Mouse (Mus musculus): ENCODE results near the gene Gm49510.

Gm49510 gene

DNA sequence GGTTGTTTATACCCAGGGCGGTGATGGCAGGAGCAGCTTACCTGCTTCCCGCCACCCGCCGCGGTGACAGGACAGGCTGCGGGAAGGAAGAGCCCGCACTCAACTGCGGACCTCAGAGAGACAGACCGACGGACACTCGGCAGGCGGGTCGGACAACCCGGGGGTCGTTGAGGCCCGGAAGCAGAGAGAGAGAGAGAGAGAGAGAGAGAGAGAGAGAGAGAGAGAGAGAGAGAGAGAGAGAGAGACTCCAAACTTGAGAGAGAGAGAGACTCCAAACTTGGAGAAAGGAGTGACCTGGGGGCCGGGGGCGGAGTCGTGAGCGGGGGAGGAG is at the start of gene Gm49510:
Gene Gm49510, plus strand, starts transcription at position 259 of the 331 bp plus-strand sequence.
- DNase-seq (ENCODE audit: extremely low read depth, insufficient read length, low spot score) = no peak

DNA sequence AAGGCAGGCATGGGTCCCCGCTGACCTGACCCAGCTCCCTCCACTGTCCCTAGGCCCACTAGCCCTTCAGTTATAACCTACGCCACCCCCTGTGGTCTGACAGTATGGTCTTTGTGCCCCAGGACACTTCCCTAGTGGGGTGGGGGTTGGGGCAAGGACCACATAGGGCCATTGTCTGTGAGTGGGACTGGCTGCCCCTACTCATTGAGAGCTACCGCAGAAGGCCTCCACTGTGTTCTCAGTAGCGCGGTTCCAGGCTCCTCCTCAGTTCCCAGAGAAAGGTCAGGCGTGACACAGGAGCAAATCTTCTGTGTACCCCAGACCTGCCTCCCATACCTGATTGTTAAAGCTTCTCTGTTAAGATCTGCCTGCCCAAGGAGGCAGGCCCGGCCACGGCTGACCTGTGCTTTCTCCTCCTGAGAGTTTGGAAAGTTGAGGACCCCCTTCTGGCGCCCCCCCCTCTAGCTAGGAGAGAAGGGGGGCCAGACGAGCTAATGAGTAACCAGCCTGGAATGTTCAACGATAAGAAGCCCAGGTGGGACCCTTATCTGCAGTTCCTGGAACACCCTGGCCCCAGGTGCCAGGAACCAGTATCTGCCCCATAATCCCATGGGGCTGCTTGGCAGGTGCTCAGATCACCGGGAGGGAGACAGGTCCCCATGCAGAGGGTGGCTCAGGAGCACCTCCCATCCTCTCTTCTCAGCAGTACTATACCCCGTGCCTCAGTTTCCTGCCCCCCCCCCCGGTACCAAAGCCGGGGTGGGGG is 49.2 kb upstream of the Gm49510 start:
- DNase-seq (ENCODE audit: extremely low read depth, insufficient read length, low spot score) = no peak

DNA sequence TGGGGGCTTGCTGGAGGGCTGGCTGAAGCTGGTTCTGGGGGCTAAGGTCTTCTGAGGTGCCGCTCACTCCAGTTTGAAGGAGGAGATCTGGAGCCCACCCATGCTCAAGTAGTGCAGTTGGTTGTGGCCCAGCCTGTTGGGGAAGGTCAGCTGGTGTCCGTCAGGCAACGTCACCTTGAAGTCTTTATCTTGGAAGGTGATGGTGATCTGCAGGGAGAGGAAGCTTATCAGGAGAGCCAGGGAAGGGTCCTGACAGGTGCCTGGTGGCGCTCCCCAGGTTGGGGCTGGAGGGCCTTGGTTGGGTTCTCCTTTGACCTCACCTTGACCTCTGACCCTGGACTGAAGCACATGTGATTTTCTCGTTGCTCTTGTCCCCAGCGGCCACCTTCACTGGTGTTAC is 48.5 kb upstream of the Gm49510 start:
- no peak for DNase-seq (ENCODE audit: extremely low read depth, insufficient read length, low spot score)

DNA sequence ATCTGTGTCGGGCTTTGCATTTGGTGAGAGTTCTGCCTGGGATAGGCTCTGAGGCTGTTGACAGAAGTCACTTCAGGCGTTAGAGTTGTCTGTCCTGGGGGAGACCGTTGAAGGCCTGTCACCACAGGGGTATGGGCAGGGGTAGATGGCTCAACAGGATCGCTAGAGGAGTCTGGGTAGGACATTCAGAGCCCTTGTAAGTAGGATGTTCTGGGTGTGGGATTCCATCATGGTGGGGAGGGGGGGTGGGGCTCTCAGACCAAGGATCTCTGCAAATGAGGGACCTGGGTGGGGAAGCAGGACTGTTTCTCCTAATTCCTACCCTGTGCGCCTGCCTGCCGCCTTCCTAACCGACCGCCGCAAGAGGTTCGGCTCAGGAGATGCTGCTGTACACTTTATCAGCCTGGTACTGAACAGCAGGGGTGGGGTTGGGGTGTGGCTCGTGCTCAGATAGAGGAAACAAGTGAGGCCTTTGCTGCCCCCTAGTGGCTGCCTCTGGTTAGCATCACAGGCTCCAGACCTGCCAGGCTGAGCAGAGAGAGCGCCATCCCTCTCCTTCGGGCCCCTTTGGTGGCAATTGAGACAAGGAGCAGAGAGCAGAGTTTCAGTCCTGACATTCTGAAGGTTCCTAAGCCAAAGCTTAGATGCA is 47.8 kb upstream of the Gm49510 start:
- peak; percentile 65 for DNase-seq (ENCODE audit: extremely low read depth, insufficient read length, low spot score)

DNA sequence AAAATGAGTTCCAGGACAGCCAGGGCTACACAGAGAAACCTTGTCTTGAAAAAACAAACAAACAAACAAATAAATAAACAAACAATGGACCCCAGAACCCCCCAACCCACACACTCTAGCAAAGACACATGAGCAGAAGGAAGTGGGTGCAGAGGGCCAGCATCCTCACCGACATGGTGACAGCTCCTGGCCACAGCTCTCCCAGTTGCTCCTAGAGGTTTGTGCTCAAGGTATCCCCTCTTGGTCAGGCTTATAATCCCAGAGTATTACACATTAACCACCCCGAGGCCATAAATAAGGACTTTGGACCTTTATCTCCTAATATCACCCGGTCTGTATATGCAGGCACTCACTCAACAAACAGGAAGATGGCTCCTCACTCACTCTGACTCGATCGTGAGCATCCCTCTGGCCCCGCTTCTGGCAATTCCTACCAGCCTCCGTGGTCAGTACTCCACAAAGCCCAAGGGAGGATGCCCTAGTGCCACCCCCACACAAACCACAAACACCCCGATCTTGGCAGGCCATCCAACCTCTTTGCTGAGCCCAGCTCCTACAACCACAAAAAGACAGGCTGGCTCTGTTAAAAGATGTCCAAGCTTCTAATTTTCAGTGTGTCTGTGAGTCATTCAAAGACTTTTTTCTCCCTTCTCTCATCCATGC is 44.0 kb upstream of the Gm49510 start, which contains the start of gene Lgals2:
Gene Lgals2, minus strand, starts transcription at position 227 of the 663 bp plus-strand sequence.
- DNase-seq (ENCODE audit: extremely low read depth, insufficient read length, low spot score) = peak; percentile 88

DNA sequence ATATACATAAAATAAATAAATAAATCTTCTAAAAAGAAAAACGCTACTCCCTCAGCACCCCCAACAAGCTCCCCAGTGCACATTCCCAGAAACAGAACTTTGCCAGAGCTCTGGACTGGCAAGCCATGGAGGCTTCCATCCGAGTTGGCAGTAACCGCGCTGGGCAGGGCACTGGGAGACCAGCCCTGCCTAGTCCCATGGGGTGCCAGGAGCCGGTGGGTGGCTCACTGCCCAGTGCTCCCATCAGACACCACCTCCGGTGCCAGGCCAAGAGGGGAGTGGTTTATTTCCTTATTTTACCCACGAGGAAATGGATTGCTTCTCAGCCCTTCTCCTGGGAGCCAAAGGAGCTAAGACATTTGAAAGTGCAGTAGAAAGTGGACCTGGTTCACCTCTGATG is 42.5 kb upstream of the Gm49510 start:
- peak; percentile 93 for DNase-seq (ENCODE audit: extremely low read depth, insufficient read length, low spot score)

DNA sequence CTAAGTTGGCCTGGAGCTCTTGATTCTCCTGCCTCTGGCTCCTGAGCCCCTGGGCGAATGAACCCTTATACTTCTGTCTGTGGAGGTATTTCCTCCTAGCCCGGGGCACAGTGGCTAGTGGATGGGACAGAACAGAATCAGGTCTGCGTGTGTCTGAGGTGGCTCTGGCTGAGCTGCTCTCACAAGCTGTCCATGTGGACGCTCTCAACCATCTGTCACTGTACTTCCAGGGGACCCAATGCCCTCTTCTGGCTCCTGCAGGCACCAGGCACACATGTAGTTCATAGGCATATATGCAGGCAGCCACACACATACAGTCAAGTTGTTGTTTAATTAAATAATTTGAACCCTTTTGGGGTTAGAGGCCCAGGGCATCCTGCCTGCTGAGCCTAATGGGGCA is 40.2 kb upstream of the Gm49510 start:
- no peak for DNase-seq (ENCODE audit: extremely low read depth, insufficient read length, low spot score)

DNA sequence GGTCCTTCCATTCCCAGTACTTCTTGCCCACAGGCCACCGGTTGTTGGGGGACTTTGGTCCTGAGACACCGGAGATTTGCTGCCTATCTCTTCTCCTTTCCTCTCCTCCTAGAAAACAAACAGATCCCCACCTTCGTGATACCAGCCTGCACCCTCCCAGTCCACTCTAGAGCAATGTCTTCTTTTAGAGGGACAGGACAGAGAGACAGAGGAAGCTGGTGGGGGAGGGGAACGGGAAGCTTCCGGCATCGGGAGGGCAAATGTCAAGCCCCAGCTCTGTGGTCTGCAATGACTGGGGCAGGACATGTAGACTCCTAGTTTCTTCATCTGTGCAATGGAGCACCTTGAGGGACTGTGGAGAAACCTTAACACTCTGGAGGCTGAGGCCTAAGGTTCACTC is 39.8 kb upstream of the Gm49510 start:
- no peak for DNase-seq (ENCODE audit: extremely low read depth, insufficient read length, low spot score)

DNA sequence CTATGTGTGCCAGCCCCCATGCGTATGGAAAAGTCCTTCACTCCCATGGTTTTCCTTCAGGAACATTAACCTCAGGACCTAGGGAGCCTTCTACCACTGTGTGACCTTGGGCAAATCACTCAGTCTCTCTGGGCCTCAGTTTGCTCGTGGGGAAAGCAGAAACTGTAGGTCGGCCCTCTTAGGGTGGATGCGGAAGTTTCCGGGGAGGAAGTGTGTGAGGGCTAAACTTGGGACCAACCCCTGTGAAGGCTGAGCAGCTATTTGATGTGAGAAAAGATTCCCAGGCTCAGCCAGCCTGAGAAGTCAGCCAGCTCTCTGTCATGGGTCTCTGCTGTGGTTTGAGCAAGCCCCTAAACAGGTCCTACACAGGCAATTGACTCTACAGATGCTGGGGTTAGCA is 37.2 kb upstream of the Gm49510 start:
- DNase-seq (ENCODE audit: extremely low read depth, insufficient read length, low spot score) = no peak

DNA sequence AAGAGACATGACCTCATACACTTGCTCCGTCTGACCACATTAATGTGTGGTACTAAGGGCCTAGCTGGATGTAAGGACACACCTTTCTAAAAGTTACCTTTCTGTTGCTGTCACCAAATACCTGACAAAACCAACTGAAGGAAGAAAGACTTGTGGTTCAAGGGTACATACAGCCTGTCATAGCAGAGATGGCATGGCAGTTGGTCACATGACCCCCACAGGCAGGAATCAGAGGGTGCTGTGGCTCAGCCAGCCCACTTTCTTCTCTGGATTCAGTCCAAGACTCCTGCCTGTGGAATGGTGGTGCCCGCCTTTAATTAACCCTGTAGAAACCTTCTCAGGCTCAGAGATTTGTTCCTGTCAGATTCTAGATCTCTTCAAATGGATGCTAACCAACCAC is 36.3 kb upstream of the Gm49510 start:
- no peak for DNase-seq (ENCODE audit: extremely low read depth, insufficient read length, low spot score)

DNA sequence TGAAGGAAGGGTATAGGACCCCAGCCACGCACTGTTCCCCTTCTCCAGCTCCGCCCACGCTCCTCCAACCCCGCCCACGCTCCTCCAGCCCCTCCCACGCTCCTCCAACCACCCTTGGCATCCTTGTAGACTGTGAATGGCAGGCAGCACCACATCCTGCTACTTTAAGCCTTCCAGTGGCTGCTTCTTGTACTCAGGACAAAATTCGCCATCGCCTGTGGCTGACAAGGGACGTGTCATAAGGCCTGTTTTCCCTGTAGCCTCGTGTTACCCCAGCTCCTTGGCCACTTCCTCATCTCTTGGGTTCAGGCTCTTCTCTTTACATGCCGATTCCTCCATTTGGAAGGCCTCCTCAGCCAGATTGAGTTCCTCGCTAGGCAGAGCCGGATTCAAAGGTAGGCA is 35.6 kb upstream of the Gm49510 start:
- no peak for DNase-seq (ENCODE audit: extremely low read depth, insufficient read length, low spot score)

DNA sequence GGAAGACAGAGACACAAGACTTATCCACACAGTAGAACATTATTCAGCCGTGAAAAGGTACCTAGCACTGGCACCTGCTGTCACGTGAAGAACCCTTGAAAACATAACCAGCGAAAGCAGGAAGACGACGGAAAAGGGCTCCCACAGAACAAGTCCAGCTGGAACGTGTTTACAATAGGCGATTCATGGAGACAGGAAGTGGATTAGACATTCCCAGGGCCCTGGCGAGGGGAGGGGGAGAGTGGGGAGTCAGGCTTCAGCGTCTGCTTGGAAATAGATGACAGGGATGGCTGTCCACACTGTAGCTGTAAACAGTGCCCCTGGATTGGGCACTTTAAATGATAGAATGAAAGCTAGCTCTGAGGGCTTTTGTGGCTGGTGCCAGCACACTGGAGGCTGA is 31.1 kb upstream of the Gm49510 start:
- DNase-seq (ENCODE audit: extremely low read depth, insufficient read length, low spot score) = no peak

DNA sequence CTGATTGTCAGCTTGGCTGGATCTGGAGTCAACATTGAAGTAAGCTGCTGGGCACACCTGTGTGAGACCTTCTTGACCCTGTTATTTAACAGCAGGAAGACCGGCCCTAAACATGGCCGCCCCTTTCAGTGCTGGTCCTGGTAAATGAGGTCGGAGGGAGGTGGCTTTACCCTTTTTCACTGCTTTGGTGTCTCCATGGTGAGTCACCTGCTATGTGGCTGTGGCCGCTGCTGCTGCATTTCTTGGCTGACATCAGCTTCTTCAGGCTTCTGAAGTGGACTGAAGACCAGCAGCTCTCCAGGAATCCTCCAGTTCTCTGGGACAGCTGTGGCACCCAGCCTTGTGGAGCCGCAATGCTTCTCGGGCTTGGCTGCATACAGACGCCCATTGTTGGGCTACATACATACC is 30.6 kb upstream of the Gm49510 start:
- DNase-seq (ENCODE audit: extremely low read depth, insufficient read length, low spot score) = peak; percentile 74

DNA sequence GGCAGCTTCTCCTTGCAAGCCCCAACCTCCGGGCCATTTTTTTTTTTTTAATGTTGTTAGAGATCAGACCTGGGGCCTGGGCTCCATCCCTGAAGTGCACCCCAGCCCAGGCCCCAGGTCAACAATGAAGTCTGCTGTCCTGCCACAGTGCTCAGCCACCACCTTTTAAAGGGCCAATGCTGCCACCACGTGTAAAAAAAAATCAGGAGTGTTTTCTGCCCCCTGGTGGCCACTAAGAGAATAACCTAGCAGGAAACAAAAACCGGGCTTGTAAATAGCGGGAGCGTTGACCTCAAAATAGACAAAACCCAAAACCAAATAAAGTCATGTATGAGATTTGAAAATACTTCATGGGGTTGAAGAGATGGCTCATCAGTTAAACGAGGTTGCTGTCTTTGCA is 29.7 kb upstream of the Gm49510 start:
- DNase-seq (ENCODE audit: extremely low read depth, insufficient read length, low spot score) = peak; percentile 49

DNA sequence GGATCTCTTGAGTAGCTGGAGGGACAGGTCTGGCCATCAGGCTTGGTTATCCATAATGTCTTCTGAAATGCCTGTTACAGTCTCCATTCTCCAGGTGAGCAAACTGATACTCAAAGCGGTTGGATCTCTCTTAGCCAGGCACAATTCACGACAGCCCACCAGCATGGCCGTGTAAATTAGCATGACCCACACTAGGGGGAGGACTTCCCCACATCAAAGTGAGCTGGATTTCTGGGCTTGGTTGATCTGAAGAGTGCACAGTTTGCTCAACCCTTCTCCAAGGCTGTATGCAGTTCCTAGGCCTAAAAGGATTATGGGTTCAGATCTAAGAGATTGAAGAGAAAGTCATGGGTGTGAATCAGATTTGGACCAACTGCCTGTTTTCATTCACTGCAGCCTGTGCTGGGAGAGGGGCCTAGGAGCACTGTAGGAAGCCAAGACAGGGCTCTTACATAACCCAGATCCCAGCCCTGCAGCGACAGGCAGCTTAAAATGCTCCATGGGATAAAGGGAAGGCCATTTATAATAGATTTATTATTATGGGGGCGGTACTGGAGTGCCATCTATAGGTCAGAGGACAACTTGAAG is 27.4 kb upstream of the Gm49510 start:
- DNase-seq (ENCODE audit: extremely low read depth, insufficient read length, low spot score) = no peak

DNA sequence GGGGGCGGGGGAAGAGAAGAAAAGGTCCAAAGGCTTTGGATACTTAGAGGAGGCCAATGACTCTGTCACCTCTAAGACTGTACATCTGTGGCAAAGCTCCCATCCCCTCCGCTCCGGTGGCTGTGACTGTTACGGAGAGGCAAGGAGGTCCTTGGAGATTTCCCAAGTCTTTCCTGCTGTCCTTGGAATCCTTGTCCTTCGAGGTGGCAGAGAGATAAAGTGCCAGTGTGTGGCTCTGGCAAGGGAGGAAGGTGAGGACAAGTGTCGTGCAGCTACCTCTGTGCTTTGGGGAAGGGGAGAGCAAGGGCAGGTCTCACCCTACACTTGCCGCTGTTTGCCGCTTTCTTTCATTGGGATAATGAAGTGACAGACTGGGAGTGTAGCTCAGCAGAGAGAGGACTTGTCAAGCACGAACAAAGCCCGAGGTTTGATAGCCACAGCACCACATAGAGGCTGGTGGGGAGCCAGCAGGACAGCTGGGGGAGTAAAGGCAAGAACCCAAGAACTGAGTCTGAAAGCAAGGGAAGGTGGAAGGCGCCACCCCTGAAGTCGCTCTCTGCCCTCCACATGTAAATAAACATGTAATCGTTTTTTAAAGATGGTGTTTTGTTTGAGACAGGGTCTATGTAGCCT is 25.5 kb upstream of the Gm49510 start:
- no peak for DNase-seq (ENCODE audit: extremely low read depth, insufficient read length, low spot score)

DNA sequence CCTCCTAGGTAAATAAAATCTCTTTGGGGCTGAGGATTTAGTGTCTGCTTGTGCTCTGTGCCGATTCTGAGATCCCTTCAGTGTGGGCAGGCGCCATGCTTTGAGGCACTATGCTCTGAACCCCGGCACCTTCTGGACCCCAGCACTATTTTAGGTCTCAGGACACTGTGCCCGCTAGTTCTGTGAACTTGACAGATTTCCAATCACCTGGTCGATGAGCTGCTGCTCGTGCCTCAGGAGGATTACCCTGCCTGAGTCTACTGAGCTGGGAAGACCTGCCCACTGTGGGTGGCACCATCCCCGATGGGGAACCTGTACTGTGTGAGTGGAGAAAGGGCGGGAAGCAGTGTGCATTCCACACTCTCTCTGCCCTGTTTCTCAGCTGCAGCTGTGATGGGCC is 24.5 kb upstream of the Gm49510 start:
- no peak for DNase-seq (ENCODE audit: extremely low read depth, insufficient read length, low spot score)

DNA sequence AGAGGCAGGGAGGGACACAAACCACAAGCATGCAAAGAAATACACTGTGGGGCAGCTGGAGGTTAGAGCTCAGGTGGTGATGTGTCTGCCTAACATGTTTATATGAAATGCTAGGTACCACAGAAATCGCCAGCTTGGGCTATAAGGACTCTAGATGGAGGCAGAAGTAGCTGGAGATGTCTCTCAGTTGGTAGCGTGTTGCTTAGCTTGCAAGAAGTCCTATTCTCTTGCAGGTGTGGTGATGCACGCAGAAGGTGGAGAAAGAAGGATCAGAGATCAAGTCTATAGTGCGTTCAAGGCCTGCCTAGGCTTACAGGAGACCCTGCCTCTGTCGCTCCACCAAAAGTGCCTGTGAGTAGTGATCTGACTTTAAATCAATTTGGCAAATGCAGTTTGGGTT is 23.9 kb upstream of the Gm49510 start:
- no peak for DNase-seq (ENCODE audit: extremely low read depth, insufficient read length, low spot score)

DNA sequence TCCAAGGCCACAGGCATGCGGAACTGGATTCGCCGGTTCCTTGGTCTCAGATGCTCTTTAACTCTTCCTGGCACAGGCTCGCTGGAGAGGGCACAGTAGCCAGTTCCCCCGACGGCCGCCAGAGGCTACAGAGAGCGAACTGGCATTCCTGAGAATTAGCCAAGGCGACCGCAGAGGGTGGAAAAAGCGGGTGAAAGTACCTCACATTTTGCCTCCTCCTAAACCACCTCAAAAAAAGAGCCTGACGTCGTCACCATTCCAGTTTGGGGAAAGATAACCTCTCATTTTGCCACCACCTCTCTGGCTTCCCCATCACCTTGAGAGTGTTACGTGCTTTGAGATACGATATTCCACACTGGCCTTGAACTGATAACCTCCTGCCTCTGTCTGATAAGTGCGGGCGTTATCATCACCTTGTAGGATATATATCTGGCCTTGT is 23.2 kb upstream of the Gm49510 start:
- DNase-seq (ENCODE audit: extremely low read depth, insufficient read length, low spot score) = peak; percentile 82

DNA sequence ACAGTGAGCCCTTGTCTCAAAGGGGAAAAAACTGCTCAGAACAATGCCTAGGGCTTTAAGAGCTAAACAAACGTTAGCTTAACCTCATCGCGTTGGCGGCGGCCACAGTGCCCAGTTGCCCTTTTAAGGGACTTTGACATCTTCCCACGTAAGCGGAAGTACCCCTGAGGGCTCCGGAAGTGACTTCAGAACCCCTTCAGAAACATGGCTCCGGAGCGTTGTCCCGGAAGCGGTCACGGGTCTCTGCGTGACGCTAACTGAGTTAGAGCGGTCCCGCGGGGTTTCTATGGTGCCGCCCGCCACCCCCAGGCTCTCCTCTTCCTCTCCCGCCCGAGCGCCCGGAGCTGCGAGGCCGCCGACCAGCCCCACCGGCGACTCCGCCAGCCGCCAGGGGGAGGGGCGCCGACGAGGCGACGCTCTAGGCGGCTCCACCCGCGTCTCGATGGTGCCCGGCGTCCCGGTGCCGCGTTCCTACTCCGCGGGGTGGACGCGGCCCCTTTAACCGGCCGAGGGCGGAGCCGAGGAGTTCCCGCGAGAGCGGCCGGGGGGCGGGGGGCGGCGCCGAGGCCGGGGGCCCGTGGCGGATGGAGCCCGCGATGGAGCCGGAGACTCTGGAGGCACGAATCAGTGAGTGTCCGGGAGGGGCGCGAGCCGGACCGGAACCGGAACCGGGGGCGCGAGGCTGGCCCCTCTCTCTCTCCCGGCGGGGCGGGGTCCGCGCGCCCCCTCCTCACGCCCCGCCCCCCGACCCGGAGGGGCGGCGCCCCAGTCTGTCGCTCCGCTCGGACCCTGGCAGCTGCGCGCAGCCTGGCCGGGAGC is 22.3 kb upstream of the Gm49510 start, which contains the start of gene Gga1:
Gene Gga1, plus strand, starts transcription at position 200 of the 819 bp plus-strand sequence.
- peak; percentile 89 for DNase-seq (ENCODE audit: extremely low read depth, insufficient read length, low spot score)
